Mouse (Mus musculus): Measurements from ENCODE around the gene Amot. TPM values are rescaled to one million over a fixed set of nuclear protein-coding genes. Genes with fewer than 3 reads are reported as not detected.

The Amot gene
- polyA plus RNA-seq, 1 experiment from 2014 or later, result 24.2 TPM

DNA sequence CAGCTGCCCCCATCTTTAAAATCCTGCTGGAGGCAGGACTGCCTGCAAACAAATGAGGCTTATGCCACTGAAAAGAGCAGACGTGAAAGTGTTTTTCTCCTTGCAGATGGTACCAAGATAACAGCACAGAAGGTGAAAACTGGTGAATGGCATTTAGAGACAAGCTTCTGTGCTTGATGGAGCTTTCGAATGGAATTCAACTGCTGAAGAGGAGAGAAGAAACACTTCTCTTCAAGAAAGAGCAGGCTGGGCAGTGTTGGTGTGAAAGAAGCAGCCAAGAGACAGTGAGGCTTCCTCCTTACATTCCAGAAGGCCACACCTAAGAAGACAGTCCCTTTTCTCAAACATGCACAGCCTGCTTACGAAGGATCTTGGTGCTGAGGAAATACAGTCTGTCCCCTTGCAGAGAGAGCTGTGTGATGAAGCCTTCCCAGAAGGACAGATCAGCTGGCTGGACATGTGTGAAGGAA is 27.2 kb downstream of the Amot start:
- Histone ChIP-seq H3K9ac (no peak overlapping the region), H3K27ac (no peak overlapping the region), H3K9me3 (no peaks in the 10 kb centered on the region), H3K27me3 (no peaks in the 10 kb centered on the region), H3K4me2 (no peak overlapping the region), H3K36me3 (no peaks in the 10 kb centered on the region), H3K4me1 (no peaks in the 10 kb centered on the region), H3K4me3 (no peak overlapping the region)
- 70% methylated on average over 3 of the region's 3 CpGs for WGBS
- no peak for ATAC-seq (ENCODE audit: insufficient number of reproducible peaks, low FRiP score, low TSS enrichment, low read depth)

DNA sequence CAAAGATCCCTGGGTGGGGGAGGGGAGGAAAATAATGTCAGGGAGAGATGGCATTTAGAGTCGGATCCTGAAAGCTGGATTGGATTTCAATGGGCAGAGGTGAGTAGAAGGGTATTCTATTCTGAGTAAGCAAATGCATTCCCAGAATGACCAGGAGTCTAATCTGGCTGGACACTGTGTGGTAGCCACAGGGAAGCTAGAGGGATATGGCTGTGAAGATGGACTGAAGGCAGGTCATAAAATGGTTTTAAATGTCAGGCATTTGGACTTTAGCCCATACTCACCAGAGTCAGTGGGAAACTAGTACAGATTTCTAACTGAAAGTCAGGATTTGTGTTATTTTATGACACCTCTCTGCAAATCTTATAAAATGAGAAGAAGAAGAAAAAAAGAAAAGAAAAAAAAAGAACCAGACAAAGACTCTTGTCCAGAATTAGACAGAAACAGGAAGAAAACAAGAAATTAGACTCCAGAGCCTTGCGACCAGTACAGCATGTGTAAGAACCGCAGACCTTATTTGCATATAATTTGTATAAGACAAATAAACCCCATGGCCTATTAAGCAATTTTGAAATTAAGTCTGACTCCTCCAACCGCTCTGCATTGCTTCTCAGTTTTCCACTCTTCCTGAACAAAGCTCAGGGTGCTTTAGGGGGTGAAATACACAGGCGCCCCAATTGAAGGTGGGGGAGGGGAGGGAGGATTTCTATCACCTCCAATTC is 27.8 kb downstream of the Amot start:
- Histone ChIP-seq H3K36me3 (no peaks in the 10 kb centered on the region), H3K27ac (no peak overlapping the region), H3K9ac (no peak overlapping the region), H3K4me3 (no peak overlapping the region), H3K27me3 (no peaks in the 10 kb centered on the region), H3K4me2 (no peak overlapping the region), H3K4me1 (no peaks in the 10 kb centered on the region), H3K9me3 (no peaks in the 10 kb centered on the region)
- WGBS, result 79% methylated on average over 5 of the region's 5 CpGs
- ATAC-seq (ENCODE audit: insufficient number of reproducible peaks, low FRiP score, low TSS enrichment, low read depth), result no peak

GRCm38 (mm10) chrX:145468264-145468663 is 36.7 kb downstream of the Amot start:
- no peaks in the 10 kb centered on the region for H3K36me3 ChIP-seq
- 93% methylated on average over 6 of the region's 6 CpGs for WGBS
- ATAC-seq (ENCODE audit: insufficient number of reproducible peaks, low FRiP score, low TSS enrichment, low read depth), result no peak

DNA sequence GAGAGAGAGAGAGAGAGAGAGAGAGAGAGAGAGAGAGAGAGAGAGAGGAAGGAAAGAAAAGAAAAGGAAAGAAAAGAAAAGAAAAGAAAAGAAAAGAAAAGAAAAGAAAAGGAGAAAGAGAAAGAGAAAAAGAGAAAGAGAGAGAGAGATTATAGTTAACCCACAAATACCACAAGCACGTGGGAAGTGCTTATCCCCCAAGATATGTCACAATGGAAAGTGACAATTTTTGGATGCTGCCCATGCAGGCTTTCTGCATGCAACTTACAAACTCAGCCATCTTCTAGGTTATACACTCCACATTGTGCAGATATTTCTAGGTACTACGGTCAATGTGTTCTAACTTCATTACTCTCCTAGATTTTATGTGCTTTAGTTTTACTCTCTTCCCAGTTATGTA is 41.5 kb downstream of the Amot start:
- no peaks in the 10 kb centered on the region for H3K4me1 ChIP-seq
- H3K27me3 ChIP-seq, result 0 out of 2 replicates have a peak, but pooled peaks cover 3% of the 10 kb centered on the region
- no peaks in the 10 kb centered on the region for H3K9me3 ChIP-seq
- no peak overlapping the region for H3K9ac ChIP-seq
- ATAC-seq (ENCODE audit: insufficient number of reproducible peaks, low FRiP score, low TSS enrichment, low read depth), result no peak
- no peak overlapping the region for H3K4me3 ChIP-seq
- H3K4me2 ChIP-seq, result no peak overlapping the region
- H3K36me3 ChIP-seq, result peaks cover 3% of the 10 kb centered on the region; the same call in 1 of the 2 replicates
- WGBS, result 73% methylated on average over 2 of the region's 2 CpGs
- H3K27ac ChIP-seq, result no peak overlapping the region

More at GRCm38 (mm10) chrX:145468264-145468663, 36.7 kb downstream of the Amot start:
- no peak overlapping the region for H3K27ac ChIP-seq
- no peak overlapping the region for H3K4me3 ChIP-seq
- no peaks in the 10 kb centered on the region for H3K9me3 ChIP-seq
- no peaks in the 10 kb centered on the region for H3K27me3 ChIP-seq
- no peak overlapping the region for H3K4me2 ChIP-seq
- no peak overlapping the region for H3K9ac ChIP-seq
- H3K4me1 ChIP-seq, result no peaks in the 10 kb centered on the region

- Histone ChIP-seq H3K9ac (no peak overlapping the region), H3K27me3 (0 out of 2 replicates have a peak, but pooled peaks cover 3% of the 10 kb centered on the region), H3K4me1 (no peaks in the 10 kb centered on the region), H3K4me3 (no peak overlapping the region), H3K27ac (no peak overlapping the region), H3K36me3 (peaks cover 3% of the 10 kb centered on the region; the same call in 1 of the 2 replicates), H3K9me3 (no peaks in the 10 kb centered on the region), H3K4me2 (no peak overlapping the region)
- ATAC-seq (ENCODE audit: insufficient number of reproducible peaks, low FRiP score, low TSS enrichment, low read depth), result no peak
- 93% methylated on average over 3 of the region's 3 CpGs for WGBS
Measured at GRCm38 (mm10) chrX:145461339-145461738, 43.6 kb downstream of the Amot start.

DNA sequence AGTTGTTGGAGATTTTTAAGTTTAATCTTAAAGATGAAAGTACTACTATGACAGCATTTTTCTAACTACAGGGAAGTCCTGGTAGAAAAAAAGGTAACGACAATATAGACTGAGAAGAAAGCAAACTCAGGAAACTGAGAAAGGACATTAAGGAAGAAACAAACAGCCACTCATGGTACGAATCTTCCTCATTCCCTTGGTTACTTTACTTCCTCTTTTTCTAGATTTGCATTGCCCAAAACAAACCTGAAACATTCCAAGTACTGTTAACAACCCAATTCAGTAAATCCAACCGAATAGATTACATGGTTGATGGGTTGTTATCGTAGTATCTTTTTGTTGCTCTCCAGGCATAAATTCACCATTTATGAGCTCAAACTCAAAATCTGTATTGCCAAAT is 48.7 kb downstream of the Amot start:
- no peak overlapping the region for H3K4me3 ChIP-seq
- no peaks in the 10 kb centered on the region for H3K27me3 ChIP-seq
- no peak overlapping the region for H3K9ac ChIP-seq
- H3K36me3 ChIP-seq, result peaks cover 3% of the 10 kb centered on the region; the same call in 1 of the 2 replicates
- no peaks in the 10 kb centered on the region for H3K9me3 ChIP-seq
- H3K4me2 ChIP-seq, result no peak overlapping the region
- ATAC-seq (ENCODE audit: insufficient number of reproducible peaks, low FRiP score, low TSS enrichment, low read depth), result no peak
- H3K4me1 ChIP-seq, result no peaks in the 10 kb centered on the region
- H3K27ac ChIP-seq, result no peak overlapping the region
- 87% methylated on average over 4 of the region's 4 CpGs for WGBS

GRCm38 (mm10) chrX:145455629-145456028 is 49.4 kb downstream of the Amot start:
- Histone ChIP-seq H3K9ac (no peak overlapping the region), H3K9me3 (no peaks in the 10 kb centered on the region), H3K4me2 (no peak overlapping the region), H3K4me3 (no peak overlapping the region), H3K27ac (no peak overlapping the region), H3K4me1 (no peaks in the 10 kb centered on the region), H3K36me3 (peaks cover 7% of the 10 kb centered on the region; the same call in 1 of the 2 replicates), H3K27me3 (no peaks in the 10 kb centered on the region)
- ATAC-seq (ENCODE audit: insufficient number of reproducible peaks, low FRiP score, low TSS enrichment, low read depth), result no peak
- 88% methylated on average over 6 of the region's 6 CpGs for WGBS

- H3K36me3 ChIP-seq, result peaks cover 11% of the 10 kb centered on the region; the same call in 1 of the 2 replicates
- H3K9ac ChIP-seq, result no peak overlapping the region
- 73% methylated on average over 4 of the region's 4 CpGs for WGBS
Measured at GRCm38 (mm10) chrX:145454828-145455227, 50.2 kb downstream of the Amot start.

DNA sequence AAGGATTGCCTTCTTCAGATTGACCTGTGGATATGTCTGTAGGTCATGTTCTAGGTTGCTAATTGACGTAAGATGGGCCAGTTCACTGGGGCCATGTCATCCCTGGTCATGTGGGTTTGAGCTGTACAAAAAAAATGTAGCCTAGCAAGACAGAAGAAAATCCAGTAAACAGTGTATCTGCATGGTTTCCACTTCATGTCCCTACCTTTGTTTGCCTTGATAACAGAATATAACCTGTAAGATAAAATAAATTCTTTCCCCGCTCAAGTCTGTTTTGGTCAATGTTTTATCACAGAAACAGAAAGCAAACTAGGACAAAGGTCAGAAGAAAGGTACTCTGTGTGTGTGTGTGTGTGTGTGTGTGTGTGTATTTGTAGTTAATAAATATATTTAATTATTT is 63.5 kb downstream of the Amot start:
- Histone ChIP-seq H3K9me3 (no peaks in the 10 kb centered on the region), H3K36me3 (no peaks in the 10 kb centered on the region), H3K4me2 (no peak overlapping the region), H3K4me1 (no peaks in the 10 kb centered on the region), H3K9ac (no peak overlapping the region), H3K4me3 (no peak overlapping the region), H3K27me3 (no peaks in the 10 kb centered on the region; the same call in 1 of the 2 replicates), H3K27ac (no peak overlapping the region)
- no peak for ATAC-seq (ENCODE audit: insufficient number of reproducible peaks, low FRiP score, low TSS enrichment, low read depth)
- WGBS, result 88% methylated on average over 2 of the region's 2 CpGs

More at GRCm38 (mm10) chrX:145454828-145455227, 50.2 kb downstream of the Amot start:
- H3K27me3 ChIP-seq, result no peaks in the 10 kb centered on the region
- H3K4me3 ChIP-seq, result no peak overlapping the region
- H3K9me3 ChIP-seq, result no peaks in the 10 kb centered on the region
- no peak overlapping the region for H3K4me2 ChIP-seq
- no peaks in the 10 kb centered on the region for H3K4me1 ChIP-seq
- H3K27ac ChIP-seq, result no peak overlapping the region
- ATAC-seq (ENCODE audit: insufficient number of reproducible peaks, low FRiP score, low TSS enrichment, low read depth), result no peak

GRCm38 (mm10) chrX:145433652-145434051 is 71.3 kb downstream of the Amot start:
- H3K36me3 ChIP-seq, result no peaks in the 10 kb centered on the region
- no peak for ATAC-seq (ENCODE audit: insufficient number of reproducible peaks, low FRiP score, low TSS enrichment, low read depth)
- 61% methylated on average over 4 of the region's 4 CpGs for WGBS
- H3K4me2 ChIP-seq, result no peak overlapping the region
- H3K4me1 ChIP-seq, result no peaks in the 10 kb centered on the region
- peaks cover 3% of the 10 kb centered on the region; the same call in 1 of the 2 replicates for H3K27me3 ChIP-seq
- no peaks in the 10 kb centered on the region for H3K9me3 ChIP-seq
- H3K9ac ChIP-seq, result no peak overlapping the region
- H3K4me3 ChIP-seq, result no peak overlapping the region
- H3K27ac ChIP-seq, result no peak overlapping the region

DNA sequence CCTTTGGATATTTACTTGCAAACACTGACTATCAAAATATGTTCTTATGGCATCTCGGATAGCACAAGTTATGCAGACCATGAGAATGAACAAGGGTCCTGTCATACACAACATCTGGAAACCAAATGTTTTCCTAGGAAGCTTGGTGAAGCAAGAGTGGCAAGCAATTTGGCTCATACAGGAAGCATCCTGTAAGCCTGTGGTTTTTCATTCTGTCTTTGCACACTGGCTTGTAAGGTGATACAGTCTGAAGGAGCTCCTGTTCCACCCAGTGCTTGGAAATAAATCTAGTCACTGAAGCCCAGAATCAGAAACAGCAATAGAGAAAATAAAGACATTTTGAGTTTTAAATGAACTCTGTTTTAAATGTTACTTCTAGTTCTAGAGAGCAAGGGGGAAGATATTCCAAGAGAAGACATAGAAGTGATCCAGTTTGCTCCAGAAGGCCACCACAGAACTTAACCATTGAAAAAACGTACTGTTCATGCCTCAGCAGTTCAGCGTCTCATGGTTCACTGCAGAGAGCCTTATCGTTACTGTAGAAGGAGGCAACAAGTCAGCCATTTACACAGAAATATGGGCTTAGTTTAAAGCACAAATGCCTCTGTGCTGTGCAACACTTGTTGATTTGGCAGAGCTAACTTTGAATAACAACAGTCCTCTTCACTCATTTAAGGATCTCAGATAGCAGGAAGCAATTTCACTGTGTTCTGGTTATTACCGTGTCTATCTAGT is 74.0 kb downstream of the Amot start:
- Histone ChIP-seq H3K27me3 (0 out of 2 replicates have a peak, but pooled peaks cover 3% of the 10 kb centered on the region), H3K9ac (no peak overlapping the region), H3K4me3 (no peak overlapping the region), H3K27ac (no peak overlapping the region), H3K4me1 (no peaks in the 10 kb centered on the region), H3K9me3 (no peaks in the 10 kb centered on the region), H3K4me2 (no peak overlapping the region), H3K36me3 (no peaks in the 10 kb centered on the region)
- WGBS, result 57% methylated on average over 5 of the region's 5 CpGs
- ATAC-seq (ENCODE audit: insufficient number of reproducible peaks, low FRiP score, low TSS enrichment, low read depth), result no peak

- WGBS, result 65% methylated on average over 1 of the region's 1 CpGs
- no peak overlapping the region for H3K27ac ChIP-seq
- H3K4me1 ChIP-seq, result no peaks in the 10 kb centered on the region
- no peak overlapping the region for H3K9ac ChIP-seq
- H3K4me2 ChIP-seq, result no peak overlapping the region
- no peaks in the 10 kb centered on the region for H3K9me3 ChIP-seq
- H3K4me3 ChIP-seq, result no peak overlapping the region
- no peak for ATAC-seq (ENCODE audit: insufficient number of reproducible peaks, low FRiP score, low TSS enrichment, low read depth)
- H3K27me3 ChIP-seq, result 0 out of 2 replicates have a peak, but pooled peaks cover 3% of the 10 kb centered on the region
- H3K36me3 ChIP-seq, result no peaks in the 10 kb centered on the region
Measured at GRCm38 (mm10) chrX:145428811-145429210, 76.2 kb downstream of the Amot start.
